Mouse (Mus musculus) CD4-positive naive resting alpha-beta T cell, adult 76 days (primary cell): Measurements from ENCODE around the gene Fcgr4. TPM values are rescaled to one million over a fixed set of nuclear protein-coding genes. Genes with fewer than 3 reads are reported as not detected.

Source experiments
- total RNA-seq: library from RNA; stranded (reverse); gene quantifications from one replicate; pipeline ENCODE4 v1.2.4, GENCODE M21; 2023

Fcgr4 gene
- 1.2 TPM for total RNA-seq

DNA sequence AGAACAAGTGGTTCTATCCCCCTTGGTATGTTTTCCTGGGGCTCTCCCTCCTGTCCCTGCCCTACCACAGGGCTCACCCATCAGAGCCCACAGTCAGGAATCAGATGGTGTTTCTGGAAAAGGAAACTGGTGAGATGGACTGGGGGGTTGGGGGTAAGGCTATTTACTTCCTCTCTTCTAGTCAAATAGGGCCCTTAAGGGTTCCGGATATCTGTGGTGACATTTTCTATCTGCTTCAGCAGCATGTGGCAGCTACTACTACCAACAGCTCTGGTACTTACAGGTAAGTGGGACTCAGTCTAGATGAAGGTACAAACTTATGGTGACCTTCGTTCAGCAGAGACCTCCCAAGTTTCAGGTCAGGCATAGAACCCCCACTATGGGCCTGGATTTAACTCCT is at the start of gene Fcgr4:
Fcgr4 (plus strand) TSS at position 184 of the 400 bp plus-strand sequence.

DNA sequence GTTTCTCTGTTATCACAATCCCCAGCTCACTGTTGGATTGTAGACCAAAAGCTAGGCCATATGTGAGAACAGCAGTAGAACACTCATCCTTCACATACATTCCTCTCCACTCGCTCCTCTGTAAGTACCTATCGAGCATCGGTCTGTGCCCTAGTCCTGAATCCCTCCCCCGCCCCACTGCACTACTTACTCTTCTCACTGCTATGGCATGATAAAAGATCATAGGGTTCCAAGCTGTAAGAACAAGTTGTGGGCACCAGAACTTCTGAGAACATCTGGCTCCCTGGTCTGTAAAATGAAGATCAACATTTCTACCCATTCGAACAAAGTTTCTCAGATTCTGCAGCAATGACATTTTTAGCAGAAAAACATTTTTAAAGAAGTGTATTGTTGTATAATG is 42.3 kb upstream of the Fcgr4 start, which contains the start of gene Fcgr2b:
Fcgr2b (minus strand) TSS at position 101 of the 400 bp plus-strand sequence.

GRCm38 (mm10) chr1:171064491-171065242 is 45.9 kb downstream of the Fcgr4 start, which contains the start of gene Fcgr3:
Gene Fcgr3, minus strand, starts transcription at chr1:171064935.

Other genes starting within 250 kb of the Fcgr4 start
- 10.1 TPM for gene Atf6, start 151.1 kb upstream of the Fcgr4 start, total RNA-seq
- gene Gm26620, start 133.9 kb upstream of the Fcgr4 start, total RNA-seq: 0.73 TPM
- 15.4 TPM for gene Dusp12, start 133.4 kb upstream of the Fcgr4 start, total RNA-seq
- not detected for gene Fcrlb, start 106.0 kb upstream of the Fcgr4 start, total RNA-seq
- 25.4 TPM for gene Fcrla, start 91.3 kb upstream of the Fcgr4 start, total RNA-seq
- 13.9 TPM for gene Fcgr2b, start 42.4 kb upstream of the Fcgr4 start, total RNA-seq
- 2.7 TPM for gene Fcgr3, start 46.0 kb downstream of the Fcgr4 start, total RNA-seq
- not detected for gene Cfap126, start 95.0 kb downstream of the Fcgr4 start, total RNA-seq
- gene Sdhc, start 131.7 kb downstream of the Fcgr4 start, total RNA-seq: 101 TPM
- gene Mpz, start 131.8 kb downstream of the Fcgr4 start, total RNA-seq: not detected
- gene Pcp4l1, start 177.3 kb downstream of the Fcgr4 start, total RNA-seq: not detected
- gene Nr1i3, start 195.1 kb downstream of the Fcgr4 start, total RNA-seq: not detected
- 17.0 TPM for gene Tomm40l, start 203.6 kb downstream of the Fcgr4 start, total RNA-seq
- not detected for gene Apoa2, start 206.1 kb downstream of the Fcgr4 start, total RNA-seq
- 16.9 TPM for gene Fcer1g, start 215.4 kb downstream of the Fcgr4 start, total RNA-seq
- gene Adamts4, start 231.5 kb downstream of the Fcgr4 start, total RNA-seq: not detected
- gene Ndufs2, start 232.5 kb downstream of the Fcgr4 start, total RNA-seq: 99.5 TPM